Mouse (Mus musculus): ENCODE measurements around the gene Endou. TPM values are rescaled to one million over a fixed set of nuclear protein-coding genes. Genes with fewer than 3 reads are reported as not detected.

Endou gene
- polyA plus RNA-seq, 1 experiment = 2.9 TPM

DNA sequence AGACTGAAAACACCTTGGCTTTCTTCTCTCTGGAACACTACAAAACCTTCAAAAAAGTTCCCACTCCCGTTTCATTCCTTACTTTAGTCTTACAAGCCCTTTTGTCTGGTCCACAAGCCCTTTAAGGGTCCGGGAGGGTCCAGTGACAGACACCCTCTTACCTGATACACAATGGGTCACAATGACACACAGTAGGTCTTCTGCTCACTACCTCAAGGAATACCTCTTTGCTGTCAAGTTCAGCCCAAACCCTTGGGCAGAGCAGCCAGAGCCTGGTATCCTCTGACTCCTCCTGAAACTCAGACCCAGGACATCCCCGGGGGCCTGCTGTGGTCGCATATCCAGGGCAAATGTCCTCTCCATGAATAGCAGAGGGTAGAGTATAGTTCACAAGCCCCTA is 17.8 kb upstream of the Endou start:
- TF ChIP-seq CTCF (conservative IDR thresholded peaks at IDR 0.05; ENCODE audit: insufficient read depth, insufficient read length, low read depth, low read length) (no peak), POLR2A (IDR thresholded peaks at IDR 0.05; ENCODE audit: low read depth, low read length) (no peak)
- Histone ChIP-seq H3K27me3 (replicated peaks; ENCODE audit: control insufficient read depth, insufficient read depth, low read length) (no peaks in the 10 kb centered on the region), H3K36me3 (ENCODE audit: control insufficient read depth, insufficient read depth, low read length) (peaks cover 19% of the 10 kb centered on the region), H3K27ac (ENCODE audit: insufficient read depth, low read depth, low read length) (no peak overlapping the region), H3K4me3 (ENCODE audit: insufficient read depth, low read depth, low read length) (no peak overlapping the region), H3K4me1 (ENCODE audit: control insufficient read depth, insufficient read depth, low read length) (peaks cover 8% of the 10 kb centered on the region; the same call in 1 of the 2 replicates)
- 88% methylated on average over 4 of the region's 4 CpGs for WGBS
- no peak for DNase-seq

GRCm38 (mm10) chr15:97748309-97748708 is 17.2 kb upstream of the Endou start:
- Histone ChIP-seq H3K27me3 (replicated peaks; ENCODE audit: control insufficient read depth, insufficient read depth, low read length) (no peaks in the 10 kb centered on the region), H3K4me3 (ENCODE audit: insufficient read depth, low read depth, low read length) (no peak overlapping the region), H3K36me3 (ENCODE audit: control insufficient read depth, insufficient read depth, low read length) (peaks cover 19% of the 10 kb centered on the region), H3K27ac (ENCODE audit: insufficient read depth, low read depth, low read length) (no peak overlapping the region), H3K4me1 (ENCODE audit: control insufficient read depth, insufficient read depth, low read length) (peaks cover 12% of the 10 kb centered on the region)
- DNase-seq = no peak
- TF ChIP-seq CTCF (conservative IDR thresholded peaks at IDR 0.05; ENCODE audit: insufficient read depth, insufficient read length, low read depth, low read length) (no peak), POLR2A (IDR thresholded peaks at IDR 0.05; ENCODE audit: low read depth, low read length) (no peak)
- WGBS = 75% methylated on average over 10 of the region's 10 CpGs

DNA sequence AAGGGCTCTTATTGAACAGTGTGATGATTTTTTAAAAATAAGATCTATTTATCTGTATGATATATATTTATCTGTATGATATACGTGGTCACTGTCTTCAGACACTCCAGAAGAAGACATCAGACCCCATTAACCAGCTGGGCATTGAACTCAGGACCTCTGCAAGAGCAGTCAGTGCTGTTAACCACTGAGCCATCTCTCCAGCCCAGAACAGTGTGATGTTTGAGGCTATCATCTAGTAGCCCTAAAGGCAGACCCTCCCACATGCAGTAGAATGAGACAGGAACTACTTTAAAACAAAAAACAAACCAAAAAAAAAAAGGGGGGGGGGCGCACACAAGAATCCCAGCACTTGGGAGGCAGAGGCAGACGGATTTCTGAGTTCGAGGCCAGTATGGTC is 16.3 kb upstream of the Endou start:
- WGBS = 85% methylated on average over 4 of the region's 4 CpGs
- no peak for DNase-seq
- TF ChIP-seq CTCF (conservative IDR thresholded peaks at IDR 0.05; ENCODE audit: insufficient read depth, insufficient read length, low read depth, low read length) (no peak), POLR2A (IDR thresholded peaks at IDR 0.05; ENCODE audit: low read depth, low read length) (no peak)
- Histone ChIP-seq H3K36me3 (ENCODE audit: control insufficient read depth, insufficient read depth, low read length) (peaks cover 18% of the 10 kb centered on the region), H3K27me3 (replicated peaks; ENCODE audit: control insufficient read depth, insufficient read depth, low read length) (no peaks in the 10 kb centered on the region), H3K4me3 (ENCODE audit: insufficient read depth, low read depth, low read length) (no peak overlapping the region), H3K4me1 (ENCODE audit: control insufficient read depth, insufficient read depth, low read length) (peaks cover 17% of the 10 kb centered on the region), H3K27ac (ENCODE audit: insufficient read depth, low read depth, low read length) (no peak overlapping the region)

- H3K27ac ChIP-seq (ENCODE audit: insufficient read depth, low read depth, low read length) = no peak overlapping the region
- WGBS = 95% methylated on average over 24 of the region's 24 CpGs
- TF ChIP-seq POLR2A (IDR thresholded peaks at IDR 0.05; ENCODE audit: low read depth, low read length) = no peak
- TF ChIP-seq CTCF (conservative IDR thresholded peaks at IDR 0.05; ENCODE audit: insufficient read depth, insufficient read length, low read depth, low read length) = no peak
Observed at GRCm38 (mm10) chr15:97746748-97747147, 15.6 kb upstream of the Endou start.

GRCm38 (mm10) chr15:97746278-97746677 is 15.1 kb upstream of the Endou start:
- H3K27ac ChIP-seq (ENCODE audit: insufficient read depth, low read depth, low read length) = no peak overlapping the region
- no peak for TF ChIP-seq CTCF (conservative IDR thresholded peaks at IDR 0.05; ENCODE audit: insufficient read depth, insufficient read length, low read depth, low read length)
- TF ChIP-seq POLR2A (IDR thresholded peaks at IDR 0.05; ENCODE audit: low read depth, low read length) = no peak
- H3K27me3 ChIP-seq (replicated peaks; ENCODE audit: control insufficient read depth, insufficient read depth, low read length) = no peaks in the 10 kb centered on the region
- H3K4me3 ChIP-seq (ENCODE audit: insufficient read depth, low read depth, low read length) = no peak overlapping the region
- H3K36me3 ChIP-seq (ENCODE audit: control insufficient read depth, insufficient read depth, low read length) = peaks cover 18% of the 10 kb centered on the region
- WGBS = 81% methylated on average over 10 of the region's 10 CpGs
- peaks cover 22% of the 10 kb centered on the region for H3K4me1 ChIP-seq (ENCODE audit: control insufficient read depth, insufficient read depth, low read length)
- DNase-seq = no peak

More at GRCm38 (mm10) chr15:97746748-97747147, 15.6 kb upstream of the Endou start:
- Histone ChIP-seq H3K36me3 (ENCODE audit: control insufficient read depth, insufficient read depth, low read length) (peaks cover 18% of the 10 kb centered on the region), H3K27me3 (replicated peaks; ENCODE audit: control insufficient read depth, insufficient read depth, low read length) (no peaks in the 10 kb centered on the region), H3K4me1 (ENCODE audit: control insufficient read depth, insufficient read depth, low read length) (peaks cover 20% of the 10 kb centered on the region), H3K4me3 (ENCODE audit: insufficient read depth, low read depth, low read length) (no peak overlapping the region)
- no peak for DNase-seq

- Histone ChIP-seq H3K27ac (ENCODE audit: insufficient read depth, low read depth, low read length) (peak overlapping the region; percentile 14), H3K27me3 (replicated peaks; ENCODE audit: control insufficient read depth, insufficient read depth, low read length) (no peaks in the 10 kb centered on the region), H3K4me1 (ENCODE audit: control insufficient read depth, insufficient read depth, low read length) (peaks cover 22% of the 10 kb centered on the region), H3K36me3 (ENCODE audit: control insufficient read depth, insufficient read depth, low read length) (peaks cover 16% of the 10 kb centered on the region), H3K4me3 (ENCODE audit: insufficient read depth, low read depth, low read length) (no peak overlapping the region)
- 26% methylated on average over 10 of the region's 10 CpGs for WGBS
- TF ChIP-seq POLR2A (IDR thresholded peaks at IDR 0.05; ENCODE audit: low read depth, low read length) = no peak
- TF ChIP-seq CTCF (conservative IDR thresholded peaks at IDR 0.05; ENCODE audit: insufficient read depth, insufficient read length, low read depth, low read length) = no peak
- peak; percentile 95 for DNase-seq
Observed at GRCm38 (mm10) chr15:97745331-97745730, 14.2 kb upstream of the Endou start.

DNA sequence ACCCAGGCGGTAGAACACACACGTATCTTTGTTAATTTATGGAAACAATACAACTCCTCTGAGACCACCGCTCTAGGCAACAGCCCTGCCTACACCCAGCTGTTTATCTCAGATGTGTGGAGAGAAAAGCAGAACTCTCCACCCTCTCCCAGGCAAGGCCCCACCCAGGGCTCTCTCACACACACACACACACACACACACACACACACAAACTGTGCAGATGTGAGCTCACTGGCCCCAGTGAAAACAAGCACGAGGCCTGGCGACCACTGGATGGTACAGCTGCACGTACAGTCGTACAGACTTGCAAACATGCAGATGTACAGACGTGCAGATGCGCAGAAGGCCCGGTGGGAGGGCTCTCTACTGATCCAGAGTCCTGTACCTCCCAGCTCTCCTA is 13.8 kb upstream of the Endou start:
- H3K27me3 ChIP-seq (replicated peaks; ENCODE audit: control insufficient read depth, insufficient read depth, low read length) = no peaks in the 10 kb centered on the region
- TF ChIP-seq CTCF (conservative IDR thresholded peaks at IDR 0.05; ENCODE audit: insufficient read depth, insufficient read length, low read depth, low read length) = no peak
- no peak for TF ChIP-seq POLR2A (IDR thresholded peaks at IDR 0.05; ENCODE audit: low read depth, low read length)
- 80% methylated on average over 10 of the region's 10 CpGs for WGBS
- peaks cover 22% of the 10 kb centered on the region for H3K4me1 ChIP-seq (ENCODE audit: control insufficient read depth, insufficient read depth, low read length)
- peak overlapping the region; percentile 14 for H3K27ac ChIP-seq (ENCODE audit: insufficient read depth, low read depth, low read length)
- no peak for DNase-seq
- no peak overlapping the region for H3K4me3 ChIP-seq (ENCODE audit: insufficient read depth, low read depth, low read length)
- peaks cover 12% of the 10 kb centered on the region for H3K36me3 ChIP-seq (ENCODE audit: control insufficient read depth, insufficient read depth, low read length)

All from kidney, adult 2 months (tissue).